Mouse (Mus musculus) kidney, postnatal 0 days (tissue): ENCODE data around the gene Khnyn. TPM values are rescaled to one million over a fixed set of nuclear protein-coding genes. Genes with fewer than 3 reads are reported as not detected.

Experiments
- ATAC-seq: fragments of 200-750 bp; cut with Nextera tagmentation; replicated peaks from 2 replicates; pipeline ENCODE4 v1.8.0; 2017; ENCODE audit warnings: low read depth, moderate number of reproducible peaks, moderate TSS enrichment, moderate library complexity; ENCODE audit not compliant: low FRiP score
- DNase-seq: peaks from one replicate; pipeline ENCODE4 v3.0.0-alpha.2; 2016; ENCODE audit warnings: low spot score
- H3K27ac ChIP-seq: fragments of 300-500 bp; sonication (generic); 2 replicates; pipeline ENCODE4 v1.5.1; 2014; ENCODE audit warnings: mild to moderate bottlenecking
- H3K27me3 ChIP-seq: fragments of 300-500 bp; sonication (generic); 2 replicates; pipeline ENCODE4 v1.6.1; 2014; ENCODE audit warnings: low read length, mixed read lengths; ENCODE audit not compliant: insufficient read depth
- H3K36me3 ChIP-seq: fragments of 300-500 bp; sonication (generic); 2 replicates; pipeline ENCODE4 v1.6.1; 2014; ENCODE audit warnings: low read length, mixed read lengths; ENCODE audit not compliant: insufficient read depth
- H3K4me1 ChIP-seq: fragments of 300-500 bp; sonication (generic); replicated peaks from 2 replicates; pipeline ENCODE4 v1.6.1; 2014; ENCODE audit warnings: antibody characterized with exemption, low read length, mixed read lengths; ENCODE audit not compliant: insufficient read depth
- H3K4me2 ChIP-seq: fragments of 300-500 bp; sonication (generic); 2 replicates; pipeline ENCODE4 v1.6.1; 2014; ENCODE audit warnings: mild to moderate bottlenecking, low read length, moderate library complexity, mixed read lengths
- H3K4me3 ChIP-seq: fragments of 300-500 bp; sonication (generic); replicated peaks from 2 replicates; pipeline ENCODE4 v1.5.1; 2014; ENCODE audit warnings: low read depth, low read length
- H3K9ac ChIP-seq: fragments of 300-500 bp; sonication (generic); 2 replicates; pipeline ENCODE4 v1.6.1; 2014; ENCODE audit warnings: low read depth, low read length
- H3K9me3 ChIP-seq: fragments of 300-500 bp; sonication (generic); replicated peaks from 2 replicates; pipeline ENCODE4 v1.6.1; 2016; ENCODE audit warnings: low read length, inconsistent platforms, mixed read lengths
- CTCF ChIP-seq: IDR thresholded peaks from 2 replicates; pipeline ENCODE4 v1.5.1; 2016; ENCODE audit warnings: antibody characterized with exemption, low read depth, mild to moderate bottlenecking, moderate library complexity
- WGBS: fragments of 180-500 bp; shearing (Covaris S2); extraction: QIAGEN DNeasy Blood & Tissue Kit; methylation state at CpG from one replicate; pipeline ENCODE4 v1.1.7; 2014; 5-methylcytosine and 5-hydroxymethylcytosine counted together
- polyA plus RNA-seq: library from polyadenylated mRNA; unstranded; fragments of >200 nt; fragmentation: Nextera tagmentation; extraction: Ambion mirVana; gene quantifications from 2 replicates; pipeline ENCODE4 v1.2.1, GENCODE M21; 2015

Khnyn gene
- 8.1 and 9.8 TPM in 2 replicates for polyA plus RNA-seq

GRCm38 (mm10) chr14:55884713-55885113 lies at the start of gene Khnyn:
Khnyn (plus strand) TSS chr14:55884947.
- peak within 1 kb of the TSS; percentile 95 for H3K27ac ChIP-seq
- no peaks in the 10 kb centered on the region for H3K9me3 ChIP-seq
- H3K4me1 ChIP-seq = peaks cover 19% of the 10 kb centered on the region
- no peak for TF ChIP-seq CTCF
- H3K27me3 ChIP-seq = no peaks in the 10 kb centered on the region
- H3K9ac ChIP-seq = peak within 1 kb of the TSS; percentile 87
- peak; percentile 93 for ATAC-seq
- DNase-seq = peak; percentile 98
- peaks cover 25% of the 10 kb centered on the region for H3K36me3 ChIP-seq
- peak within 1 kb of the TSS; percentile 73 for H3K4me3 ChIP-seq
- H3K4me2 ChIP-seq = peak within 1 kb of the TSS; percentile 61
- WGBS = under 1% methylated on average over 23 of the region's 30 CpGs

- no peaks in the 10 kb centered on the region for H3K27me3 ChIP-seq
- 88% methylated on average over 5 of the region's 5 CpGs for WGBS
- no peak overlapping the region for H3K4me2 ChIP-seq
- no peak overlapping the region for H3K4me3 ChIP-seq
- H3K9ac ChIP-seq = no peak overlapping the region
- no peaks in the 10 kb centered on the region for H3K4me1 ChIP-seq
- no peak overlapping the region for H3K27ac ChIP-seq
- ATAC-seq (no peak), DNase-seq (no peak)
- no peak for TF ChIP-seq CTCF
- no peaks in the 10 kb centered on the region for H3K36me3 ChIP-seq
- no peaks in the 10 kb centered on the region for H3K9me3 ChIP-seq
Measured at GRCm38 (mm10) chr14:55838312-55838711, 46.4 kb upstream of the Khnyn start.

- no peaks in the 10 kb centered on the region for H3K36me3 ChIP-seq
- no peak overlapping the region for H3K9ac ChIP-seq
- H3K27me3 ChIP-seq = no peaks in the 10 kb centered on the region
- DNase-seq (no peak), ATAC-seq (no peak)
- no peaks in the 10 kb centered on the region for H3K9me3 ChIP-seq
- H3K4me1 ChIP-seq = no peaks in the 10 kb centered on the region
- H3K4me3 ChIP-seq = no peak overlapping the region
- no peak overlapping the region for H3K4me2 ChIP-seq
- peak; percentile 47 for TF ChIP-seq CTCF
- H3K27ac ChIP-seq = no peak overlapping the region
- 89% methylated on average over 4 of the region's 4 CpGs for WGBS
Measured at GRCm38 (mm10) chr14:55838740-55839139, 46.0 kb upstream of the Khnyn start.

- Histone ChIP-seq H3K27me3 (no peaks in the 10 kb centered on the region), H3K4me1 (no peaks in the 10 kb centered on the region), H3K4me3 (no peak overlapping the region), H3K4me2 (no peak overlapping the region), H3K27ac (no peak overlapping the region), H3K9me3 (no peaks in the 10 kb centered on the region), H3K9ac (no peak overlapping the region), H3K36me3 (no peaks in the 10 kb centered on the region)
- ATAC-seq (no peak), DNase-seq (no peak)
- no peak for TF ChIP-seq CTCF
- 75% methylated on average over 4 of the region's 4 CpGs for WGBS
Measured at GRCm38 (mm10) chr14:55840853-55841366, 43.8 kb upstream of the Khnyn start.

GRCm38 (mm10) chr14:55842794-55843193 lies 42.0 kb upstream of the Khnyn start:
- no peak overlapping the region for H3K4me3 ChIP-seq
- H3K36me3 ChIP-seq = no peaks in the 10 kb centered on the region
- no peaks in the 10 kb centered on the region for H3K27me3 ChIP-seq
- peak; percentile 50 for TF ChIP-seq CTCF
- no peak for DNase-seq
- WGBS = 86% methylated on average over 4 of the region's 4 CpGs
- H3K4me1 ChIP-seq = no peaks in the 10 kb centered on the region
- H3K4me2 ChIP-seq = no peak overlapping the region
- no peak for ATAC-seq
- H3K9ac ChIP-seq = no peak overlapping the region
- no peak overlapping the region for H3K27ac ChIP-seq
- H3K9me3 ChIP-seq = no peaks in the 10 kb centered on the region

- Histone ChIP-seq H3K9me3 (no peaks in the 10 kb centered on the region), H3K36me3 (no peaks in the 10 kb centered on the region), H3K4me1 (no peaks in the 10 kb centered on the region), H3K27ac (peak overlapping the region; percentile 42; the same call in 1 of the 2 replicates), H3K9ac (no peak overlapping the region), H3K4me2 (no peak overlapping the region), H3K27me3 (no peaks in the 10 kb centered on the region), H3K4me3 (no peak overlapping the region)
- no peak for TF ChIP-seq CTCF
- ATAC-seq = peak; percentile 73; the same call in 1 of the 2 replicates
- DNase-seq = no peak
- WGBS = 54% methylated on average over 9 of the region's 9 CpGs
Measured at GRCm38 (mm10) chr14:55845506-55846294, 39.0 kb upstream of the Khnyn start.
